Mouse (Mus musculus): ENCODE data around the gene P2rx2. TPM values are rescaled to one million over a fixed set of nuclear protein-coding genes. Genes with fewer than 3 reads are reported as not detected.
A peak's percentile ranks its signal among the peaks of the same experiment; 100 is the strongest.

The P2rx2 gene
- polyA plus RNA-seq, 1 experiment from 2014 or later, result 1.0 TPM

DNA sequence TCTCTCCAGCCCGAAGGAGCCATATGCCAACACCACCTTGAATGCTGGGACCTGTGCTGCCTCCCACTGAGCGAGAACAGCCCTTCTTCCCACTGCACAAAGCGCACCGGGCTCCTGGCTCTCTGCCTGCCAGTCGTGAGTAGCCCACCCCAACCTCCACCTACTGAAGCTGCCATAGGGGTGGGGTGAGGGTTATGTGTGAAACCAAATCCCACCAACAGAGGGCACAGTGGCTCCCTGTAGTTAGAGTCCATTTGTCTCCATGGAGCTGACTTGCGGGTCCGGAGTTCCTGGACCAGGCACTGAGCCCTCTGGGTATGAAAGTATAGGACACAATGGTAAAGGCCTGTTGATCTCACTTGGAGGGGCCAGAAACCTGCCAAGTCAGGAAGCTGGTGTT is 11.7 kb upstream of the P2rx2 start:
- Histone ChIP-seq H3K9ac (ENCODE audit: low read length) (no peak overlapping the region), H3K36me3 (ENCODE audit: control insufficient read depth, insufficient read depth, low read length) (no peaks in the 10 kb centered on the region), H3K4me3 (ENCODE audit: low read depth, low read length) (no peak overlapping the region), H3K27me3 (ENCODE audit: control insufficient read depth, insufficient read depth, low read length) (no peaks in the 10 kb centered on the region), H3K4me2 (ENCODE audit: low read depth, low read length, severe bottlenecking) (no peak overlapping the region), H3K4me1 (replicated peaks; ENCODE audit: control insufficient read depth, insufficient read depth, low read length) (no peaks in the 10 kb centered on the region), H3K27ac (ENCODE audit: low read depth, low read length) (no peak overlapping the region), H3K9me3 (ENCODE audit: control insufficient read depth, low read length) (no peaks in the 10 kb centered on the region)
- ATAC-seq (replicated peaks; ENCODE audit: low FRiP score) (0 out of 2 replicates have a peak, but pooled peaks have one; percentile 22), DNase-seq (ENCODE audit: low spot score) (peak; percentile 74)
- 10% methylated on average over 7 of the region's 7 CpGs for WGBS

DNA sequence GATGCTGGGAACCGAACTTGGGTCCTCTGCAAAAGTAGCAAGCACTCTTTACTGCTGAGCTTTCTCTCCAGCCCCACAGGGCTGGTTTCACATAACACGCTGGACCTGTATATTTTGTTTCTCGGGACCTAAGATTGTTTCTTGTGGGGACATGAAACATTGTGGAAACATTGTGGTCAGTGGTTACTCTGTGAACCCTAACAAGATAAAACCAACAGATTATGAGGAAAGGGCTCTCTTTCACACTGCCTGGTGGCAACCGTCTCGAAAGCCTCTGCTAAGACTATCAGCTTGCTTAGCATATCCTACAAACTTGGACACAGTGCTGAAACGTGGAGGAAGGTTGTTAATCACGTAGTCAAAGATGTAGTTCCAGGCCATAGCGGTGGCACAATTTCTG is 4.0 kb upstream of the P2rx2 start:
- no peak overlapping the region for H3K4me3 ChIP-seq (ENCODE audit: low read depth, low read length)
- no peak for ATAC-seq (replicated peaks; ENCODE audit: low FRiP score)
- WGBS, result 88% methylated on average over 8 of the region's 8 CpGs
- no peak overlapping the region for H3K4me2 ChIP-seq (ENCODE audit: low read depth, low read length, severe bottlenecking)
- no peak overlapping the region for H3K9ac ChIP-seq (ENCODE audit: low read length)
- H3K27ac ChIP-seq (ENCODE audit: low read depth, low read length), result no peak overlapping the region
- no peak for DNase-seq (ENCODE audit: low spot score)
- peaks cover 5% of the 10 kb centered on the region for H3K27me3 ChIP-seq (ENCODE audit: control insufficient read depth, insufficient read depth, low read length)
- H3K4me1 ChIP-seq (replicated peaks; ENCODE audit: control insufficient read depth, insufficient read depth, low read length), result peaks cover 7% of the 10 kb centered on the region; the same call in 1 of the 2 replicates
- H3K9me3 ChIP-seq (ENCODE audit: control insufficient read depth, low read length), result no peaks in the 10 kb centered on the region
- H3K36me3 ChIP-seq (ENCODE audit: control insufficient read depth, insufficient read depth, low read length), result no peaks in the 10 kb centered on the region

DNA sequence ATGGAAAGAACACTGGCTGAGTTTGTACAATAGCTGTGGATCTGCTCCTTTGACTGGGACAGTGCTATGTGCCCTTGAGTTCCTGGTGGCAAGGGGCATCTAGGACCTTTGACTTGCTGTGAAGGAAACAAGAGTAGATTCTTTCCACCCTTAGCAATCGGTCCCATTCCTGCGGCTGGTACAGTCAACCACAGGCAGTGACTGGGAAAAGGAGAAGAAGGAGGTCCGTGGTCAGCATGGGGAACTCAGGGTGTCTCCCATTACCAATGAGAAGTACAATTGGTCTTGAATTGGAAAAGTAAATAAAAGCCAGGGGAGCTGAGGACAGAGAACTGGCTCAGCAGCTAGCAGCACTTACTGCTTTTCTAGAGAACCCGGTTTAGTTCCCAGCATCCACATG is 2.5 kb upstream of the P2rx2 start:
- ATAC-seq (replicated peaks; ENCODE audit: low FRiP score), result no peak
- H3K27me3 ChIP-seq (ENCODE audit: control insufficient read depth, insufficient read depth, low read length), result peaks cover 9% of the 10 kb centered on the region

DNA sequence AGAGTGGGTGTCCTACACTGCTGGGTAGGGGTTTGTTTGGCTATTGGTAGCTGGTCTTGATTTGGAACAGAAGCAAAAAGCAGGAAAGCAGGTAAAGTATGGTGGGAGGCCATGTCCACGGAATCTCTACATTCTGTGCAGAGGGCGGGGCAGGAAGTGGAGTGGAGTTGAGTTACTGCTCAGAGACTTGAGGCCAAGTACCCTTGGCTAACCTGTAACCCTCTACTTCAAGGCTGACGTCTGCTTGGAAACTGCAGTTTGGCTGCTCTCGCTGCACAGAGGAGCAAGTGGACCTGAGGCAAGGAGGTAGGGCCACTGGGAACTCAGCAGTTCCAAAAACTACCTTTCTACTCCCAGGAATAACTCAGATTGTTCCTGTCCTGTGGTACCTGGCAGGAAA is 1.5 kb upstream of the P2rx2 start, which contains the start of gene Lrcol1:
Lrcol1 (plus strand) TSS at position 207 of the 400 bp plus-strand sequence.
- Histone ChIP-seq H3K4me3 (ENCODE audit: low read depth, low read length) (no peak within 1 kb of the TSS), H3K27me3 (ENCODE audit: control insufficient read depth, insufficient read depth, low read length) (peaks cover 9% of the 10 kb centered on the region)

More for the DNA sequence above, 2.5 kb upstream of the P2rx2 start:
- H3K9me3 ChIP-seq (ENCODE audit: control insufficient read depth, low read length), result no peaks in the 10 kb centered on the region
- no peak overlapping the region for H3K27ac ChIP-seq (ENCODE audit: low read depth, low read length)
- WGBS, result 91% methylated on average over 4 of the region's 4 CpGs
- H3K4me2 ChIP-seq (ENCODE audit: low read depth, low read length, severe bottlenecking), result no peak overlapping the region
- H3K9ac ChIP-seq (ENCODE audit: low read length), result no peak overlapping the region
- no peak overlapping the region for H3K4me3 ChIP-seq (ENCODE audit: low read depth, low read length)
- DNase-seq (ENCODE audit: low spot score), result no peak
- H3K36me3 ChIP-seq (ENCODE audit: control insufficient read depth, insufficient read depth, low read length), result no peaks in the 10 kb centered on the region
- peaks cover 7% of the 10 kb centered on the region; the same call in 1 of the 2 replicates for H3K4me1 ChIP-seq (replicated peaks; ENCODE audit: control insufficient read depth, insufficient read depth, low read length)

DNA sequence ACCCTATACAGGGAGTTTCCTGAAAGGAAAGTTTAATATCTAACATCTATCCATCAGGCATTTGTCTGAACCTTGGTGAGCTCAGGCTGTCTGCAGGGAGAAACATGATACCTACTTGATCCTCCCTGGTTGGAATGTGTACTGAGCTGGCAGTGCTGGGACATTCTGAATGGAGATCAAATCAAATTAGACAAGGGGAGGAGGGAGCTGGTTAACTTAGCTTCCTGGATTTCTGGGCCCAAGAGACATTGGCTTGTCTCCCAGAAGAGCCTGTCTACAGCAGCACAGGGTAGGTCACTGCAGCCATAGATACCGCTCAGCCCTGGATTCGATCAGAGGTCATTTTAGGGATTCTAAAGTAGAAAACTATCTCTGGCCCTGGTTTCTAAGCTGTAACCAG is 4.2 kb downstream of the P2rx2 start:
- H3K9ac ChIP-seq (ENCODE audit: low read length), result no peak overlapping the region
- peaks cover 9% of the 10 kb centered on the region; the same call in 1 of the 2 replicates for H3K36me3 ChIP-seq (ENCODE audit: control insufficient read depth, insufficient read depth, low read length)
- DNase-seq (ENCODE audit: low spot score) (no peak), ATAC-seq (replicated peaks; ENCODE audit: low FRiP score) (no peak)
- no peak overlapping the region for H3K4me3 ChIP-seq (ENCODE audit: low read depth, low read length)
- no peaks in the 10 kb centered on the region for H3K9me3 ChIP-seq (ENCODE audit: control insufficient read depth, low read length)
- H3K27me3 ChIP-seq (ENCODE audit: control insufficient read depth, insufficient read depth, low read length), result peaks cover 9% of the 10 kb centered on the region
- peaks cover 7% of the 10 kb centered on the region; the same call in 1 of the 2 replicates for H3K4me1 ChIP-seq (replicated peaks; ENCODE audit: control insufficient read depth, insufficient read depth, low read length)
- WGBS, result 92% methylated on average over 2 of the region's 2 CpGs
- H3K27ac ChIP-seq (ENCODE audit: low read depth, low read length), result no peak overlapping the region
- H3K4me2 ChIP-seq (ENCODE audit: low read depth, low read length, severe bottlenecking), result no peak overlapping the region

More for the DNA sequence above, 1.5 kb upstream of the P2rx2 start, which contains the start of gene Lrcol1:
- H3K4me2 ChIP-seq (ENCODE audit: low read depth, low read length, severe bottlenecking), result no peak within 1 kb of the TSS; the same call in 1 of the 2 replicates
- H3K9me3 ChIP-seq (ENCODE audit: control insufficient read depth, low read length), result no peaks in the 10 kb centered on the region
- ATAC-seq (replicated peaks; ENCODE audit: low FRiP score), result no peak
- DNase-seq (ENCODE audit: low spot score), result no peak
- 80% methylated on average over 4 of the region's 4 CpGs for WGBS
- H3K27ac ChIP-seq (ENCODE audit: low read depth, low read length), result no peak within 1 kb of the TSS
- peaks cover 7% of the 10 kb centered on the region; the same call in 1 of the 2 replicates for H3K4me1 ChIP-seq (replicated peaks; ENCODE audit: control insufficient read depth, insufficient read depth, low read length)
- no peak within 1 kb of the TSS for H3K9ac ChIP-seq (ENCODE audit: low read length)
- H3K36me3 ChIP-seq (ENCODE audit: control insufficient read depth, insufficient read depth, low read length), result no peaks in the 10 kb centered on the region

DNA sequence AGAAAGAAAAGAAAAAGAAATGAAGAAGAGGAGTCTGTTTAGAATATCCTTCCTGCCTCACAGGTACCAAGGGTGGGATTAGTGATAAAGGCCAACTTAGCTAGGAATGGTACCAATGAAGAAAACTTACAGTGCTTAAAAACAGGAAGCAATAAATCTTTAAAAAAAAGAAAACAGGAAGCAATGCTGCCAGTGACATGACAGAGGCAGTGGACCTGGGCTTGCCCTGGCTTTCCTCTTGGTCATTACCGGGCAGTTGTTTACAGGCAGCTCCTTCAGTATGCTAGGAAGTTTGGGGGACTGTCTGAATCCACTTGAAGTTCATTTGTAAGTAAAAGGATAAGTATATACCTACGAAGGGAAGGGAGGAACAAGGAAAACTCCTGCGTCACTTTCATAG is 12.5 kb downstream of the P2rx2 start:
- H3K4me1 ChIP-seq (replicated peaks; ENCODE audit: control insufficient read depth, insufficient read depth, low read length), result no peaks in the 10 kb centered on the region
- H3K36me3 ChIP-seq (ENCODE audit: control insufficient read depth, insufficient read depth, low read length), result peaks cover 11% of the 10 kb centered on the region; the same call in 1 of the 2 replicates
- no peaks in the 10 kb centered on the region for H3K9me3 ChIP-seq (ENCODE audit: control insufficient read depth, low read length)
- 96% methylated on average over 3 of the region's 3 CpGs for WGBS
- no peak overlapping the region for H3K27ac ChIP-seq (ENCODE audit: low read depth, low read length)
- no peak overlapping the region for H3K4me2 ChIP-seq (ENCODE audit: low read depth, low read length, severe bottlenecking)
- no peak overlapping the region for H3K4me3 ChIP-seq (ENCODE audit: low read depth, low read length)
- no peak for ATAC-seq (replicated peaks; ENCODE audit: low FRiP score)
- no peak overlapping the region for H3K9ac ChIP-seq (ENCODE audit: low read length)
- no peak for DNase-seq (ENCODE audit: low spot score)
- H3K27me3 ChIP-seq (ENCODE audit: control insufficient read depth, insufficient read depth, low read length), result no peaks in the 10 kb centered on the region

DNA sequence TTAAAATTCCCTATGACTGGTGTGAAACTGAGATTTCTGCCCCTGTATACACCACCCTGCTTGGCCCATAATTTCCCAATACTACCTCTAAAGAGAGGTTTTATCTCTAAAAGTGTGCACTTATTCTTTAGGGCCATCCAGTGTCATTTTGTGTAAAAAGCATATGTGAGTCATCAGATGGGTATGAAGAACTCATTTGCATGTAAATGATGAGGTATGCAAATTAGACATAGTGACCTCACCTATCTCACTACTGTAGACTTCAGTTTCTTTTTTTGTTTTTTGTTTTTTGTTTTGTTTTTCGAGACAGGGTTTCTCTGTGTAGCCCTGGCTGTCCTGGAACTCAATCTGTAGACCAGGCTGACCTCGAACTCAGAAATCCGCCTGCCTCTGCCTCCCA is 29.9 kb downstream of the P2rx2 start:
- WGBS, result 89% methylated on average over 3 of the region's 3 CpGs
- H3K27ac ChIP-seq (ENCODE audit: low read depth, low read length), result no peak overlapping the region
- no peak overlapping the region for H3K4me2 ChIP-seq (ENCODE audit: low read depth, low read length, severe bottlenecking)
- DNase-seq (ENCODE audit: low spot score) (no peak), ATAC-seq (replicated peaks; ENCODE audit: low FRiP score) (no peak)
- no peak overlapping the region for H3K9ac ChIP-seq (ENCODE audit: low read length)
- peaks cover 10% of the 10 kb centered on the region; the same call in 1 of the 2 replicates for H3K36me3 ChIP-seq (ENCODE audit: control insufficient read depth, insufficient read depth, low read length)
- no peak overlapping the region for H3K4me3 ChIP-seq (ENCODE audit: low read depth, low read length)
- no peaks in the 10 kb centered on the region for H3K27me3 ChIP-seq (ENCODE audit: control insufficient read depth, insufficient read depth, low read length)
- no peaks in the 10 kb centered on the region for H3K9me3 ChIP-seq (ENCODE audit: control insufficient read depth, low read length)
- H3K4me1 ChIP-seq (replicated peaks; ENCODE audit: control insufficient read depth, insufficient read depth, low read length), result no peaks in the 10 kb centered on the region

DNA sequence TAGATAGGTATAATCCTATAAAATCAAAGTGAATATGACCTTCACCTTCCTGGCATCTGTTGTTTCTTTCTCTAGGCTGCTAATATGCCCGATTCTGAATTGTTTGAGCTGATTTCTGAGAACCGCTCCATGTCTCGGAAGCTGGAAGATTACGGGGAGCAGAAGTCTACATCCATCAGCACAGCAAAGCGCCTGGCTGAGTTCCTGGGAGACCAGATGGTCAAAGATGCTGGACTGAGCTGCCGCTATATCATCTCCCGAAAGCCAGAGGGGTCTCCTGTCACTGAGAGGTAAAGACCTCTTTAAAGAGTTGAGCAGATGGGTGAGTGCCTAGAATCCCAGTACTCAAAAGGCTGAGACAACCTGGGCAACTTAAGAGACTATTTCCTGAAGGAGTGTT is 34.2 kb downstream of the P2rx2 start:
- WGBS, result 96% methylated on average over 7 of the region's 7 CpGs
- H3K36me3 ChIP-seq (ENCODE audit: control insufficient read depth, insufficient read depth, low read length), result peaks cover 16% of the 10 kb centered on the region; the same call in 1 of the 2 replicates
- no peaks in the 10 kb centered on the region for H3K4me1 ChIP-seq (replicated peaks; ENCODE audit: control insufficient read depth, insufficient read depth, low read length)
- no peak overlapping the region for H3K27ac ChIP-seq (ENCODE audit: low read depth, low read length)
- H3K9ac ChIP-seq (ENCODE audit: low read length), result no peak overlapping the region
- DNase-seq (ENCODE audit: low spot score) (no peak), ATAC-seq (replicated peaks; ENCODE audit: low FRiP score) (no peak)
- no peaks in the 10 kb centered on the region for H3K27me3 ChIP-seq (ENCODE audit: control insufficient read depth, insufficient read depth, low read length)
- H3K4me2 ChIP-seq (ENCODE audit: low read depth, low read length, severe bottlenecking), result no peak overlapping the region
- no peaks in the 10 kb centered on the region for H3K9me3 ChIP-seq (ENCODE audit: control insufficient read depth, low read length)
- H3K4me3 ChIP-seq (ENCODE audit: low read depth, low read length), result no peak overlapping the region

DNA sequence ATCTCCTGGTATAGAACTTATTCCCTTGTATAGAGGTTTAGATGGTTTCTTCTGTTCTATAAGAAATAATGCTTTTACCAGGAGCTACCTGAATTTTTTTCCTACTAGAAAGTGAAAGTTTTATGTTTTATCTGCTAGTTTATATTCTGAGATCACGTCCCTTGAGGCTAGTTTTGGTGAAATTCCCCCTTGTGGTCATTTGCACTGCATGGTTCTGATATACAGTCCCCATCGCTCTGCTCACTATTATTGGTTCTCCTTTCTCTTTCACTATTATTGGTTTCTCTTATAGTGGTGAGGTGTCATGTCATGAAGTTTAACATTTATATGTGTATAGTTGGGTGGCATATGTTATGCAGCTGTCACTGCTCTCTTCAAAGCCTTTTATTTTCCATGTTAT is 42.4 kb downstream of the P2rx2 start:
- no peak for ATAC-seq (replicated peaks; ENCODE audit: low FRiP score)
- Histone ChIP-seq H3K4me2 (ENCODE audit: low read depth, low read length, severe bottlenecking) (no peak overlapping the region), H3K36me3 (ENCODE audit: control insufficient read depth, insufficient read depth, low read length) (peaks cover 23% of the 10 kb centered on the region)

More for the DNA sequence above, 42.4 kb downstream of the P2rx2 start:
- no peaks in the 10 kb centered on the region for H3K9me3 ChIP-seq (ENCODE audit: control insufficient read depth, low read length)
- WGBS, result 91% methylated on average over 2 of the region's 2 CpGs
- H3K4me1 ChIP-seq (replicated peaks; ENCODE audit: control insufficient read depth, insufficient read depth, low read length), result no peaks in the 10 kb centered on the region
- H3K27me3 ChIP-seq (ENCODE audit: control insufficient read depth, insufficient read depth, low read length), result no peaks in the 10 kb centered on the region
- H3K27ac ChIP-seq (ENCODE audit: low read depth, low read length), result no peak overlapping the region
- H3K4me3 ChIP-seq (ENCODE audit: low read depth, low read length), result no peak overlapping the region
- no peak overlapping the region for H3K9ac ChIP-seq (ENCODE audit: low read length)
- no peak for DNase-seq (ENCODE audit: low spot score)

All from forebrain, embryonic 11.5 days (tissue).